Mouse (Mus musculus) thymus, postnatal 4 days (tissue): ENCODE measurements around the gene Lrguk.

Experiments
- DNase-seq: peaks from one replicate; pipeline ENCODE4 v3.0.0; 2021

The Lrguk gene

DNA sequence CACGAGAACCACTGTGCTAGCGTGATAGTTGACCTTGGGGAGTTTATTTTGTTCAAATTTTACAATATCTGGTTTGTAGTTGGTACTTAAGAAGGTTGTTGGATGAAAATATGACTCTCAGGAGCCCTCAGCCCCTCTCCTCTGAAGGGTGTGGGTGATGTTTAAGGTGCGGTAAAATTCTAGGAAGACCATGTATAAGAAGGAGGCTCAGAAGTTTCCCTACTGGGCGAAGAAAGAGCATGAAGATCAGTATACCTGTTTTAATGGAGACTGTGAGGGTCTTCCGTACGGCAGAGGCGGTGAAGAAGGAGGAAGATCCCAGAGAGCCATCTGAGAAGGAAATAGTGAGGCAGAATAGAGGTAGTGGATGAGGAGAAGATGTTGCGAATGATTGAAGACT lies 38.0 kb downstream of the Lrguk start:
- no peak for DNase-seq

GRCm38 (mm10) chr6:34071936-34072335 lies 42.7 kb downstream of the Lrguk start:
- no peak for DNase-seq

DNA sequence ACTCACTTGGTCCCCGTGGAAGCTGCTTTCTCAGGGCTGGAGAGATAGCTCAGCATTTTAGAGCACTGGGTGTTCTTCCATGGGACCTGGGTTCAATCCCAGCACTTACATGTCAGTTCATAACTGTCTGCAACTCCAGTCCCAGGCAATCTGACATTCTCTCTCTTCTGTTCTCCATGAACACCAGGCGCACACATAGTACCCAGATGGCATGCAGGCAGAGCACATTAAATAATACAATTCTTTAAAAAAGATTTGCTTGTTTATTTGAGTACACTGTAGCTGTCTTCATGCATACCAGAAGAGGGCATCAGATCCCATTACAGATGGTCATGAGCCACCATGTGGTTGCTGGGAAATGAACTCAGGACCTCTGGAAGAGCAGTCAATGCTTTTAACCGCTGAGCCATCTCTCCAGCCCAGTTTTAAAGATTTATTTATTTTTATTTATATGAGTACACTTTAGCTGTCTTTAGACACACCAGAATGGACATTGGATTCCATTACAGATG lies 44.7 kb downstream of the Lrguk start:
- DNase-seq, result no peak

- DNase-seq, result no peak
These were observed 46.3 kb downstream of the Lrguk start for GRCm38 (mm10) chr6:34075520-34075919.

DNA sequence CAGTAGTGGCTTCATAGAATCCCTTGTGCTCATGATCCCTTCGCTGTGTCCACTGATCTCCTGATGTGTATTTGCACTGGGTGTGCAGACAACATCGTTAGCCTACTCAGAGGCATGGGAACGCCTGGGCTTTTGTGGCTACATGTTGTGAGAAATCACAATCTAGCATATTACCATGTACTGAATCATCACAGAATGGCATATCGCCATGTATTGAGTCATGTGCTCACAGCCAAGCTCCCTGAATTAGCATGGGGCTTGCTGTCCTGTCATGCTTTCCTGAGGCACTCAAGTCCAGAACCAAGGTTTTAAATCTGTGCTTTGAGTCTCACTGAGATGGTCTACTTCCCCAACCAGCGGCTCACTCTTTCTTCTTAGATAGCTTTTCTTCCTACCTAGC lies 54.2 kb downstream of the Lrguk start:
- no peak for DNase-seq

GRCm38 (mm10) chr6:34087701-34088100 lies 58.5 kb downstream of the Lrguk start:
- DNase-seq, result no peak

DNA sequence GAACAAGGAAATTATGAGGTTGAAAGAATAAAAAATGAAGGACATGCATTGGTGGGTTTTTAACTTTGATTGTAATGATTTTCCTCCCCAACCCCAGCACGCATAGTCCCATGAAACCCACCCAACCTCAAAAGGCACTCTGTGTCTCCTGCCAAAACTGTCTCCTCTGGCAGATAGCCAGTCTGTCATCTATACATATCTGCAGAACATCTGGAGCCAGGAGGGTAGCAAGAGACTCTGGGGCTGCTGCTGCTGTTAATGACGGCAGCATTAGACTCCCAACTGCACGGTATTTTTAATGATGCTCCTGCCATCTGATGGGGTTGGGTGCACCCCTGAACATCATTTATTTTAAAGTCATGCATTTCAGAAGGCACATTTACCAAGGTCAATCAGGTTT lies 59.7 kb downstream of the Lrguk start:
- no peak for DNase-seq

GRCm38 (mm10) chr6:34091537-34091936 lies 62.3 kb downstream of the Lrguk start:
- DNase-seq, result no peak

GRCm38 (mm10) chr6:34096274-34096673 lies 67.0 kb downstream of the Lrguk start:
- no peak for DNase-seq

GRCm38 (mm10) chr6:34096905-34097304 lies 67.7 kb downstream of the Lrguk start:
- DNase-seq, result no peak

GRCm38 (mm10) chr6:34099725-34100124 lies 70.5 kb downstream of the Lrguk start:
- DNase-seq, result no peak

- DNase-seq, result peak; percentile 56
These were observed 72.5 kb downstream of the Lrguk start for GRCm38 (mm10) chr6:34101531-34102396.

DNA sequence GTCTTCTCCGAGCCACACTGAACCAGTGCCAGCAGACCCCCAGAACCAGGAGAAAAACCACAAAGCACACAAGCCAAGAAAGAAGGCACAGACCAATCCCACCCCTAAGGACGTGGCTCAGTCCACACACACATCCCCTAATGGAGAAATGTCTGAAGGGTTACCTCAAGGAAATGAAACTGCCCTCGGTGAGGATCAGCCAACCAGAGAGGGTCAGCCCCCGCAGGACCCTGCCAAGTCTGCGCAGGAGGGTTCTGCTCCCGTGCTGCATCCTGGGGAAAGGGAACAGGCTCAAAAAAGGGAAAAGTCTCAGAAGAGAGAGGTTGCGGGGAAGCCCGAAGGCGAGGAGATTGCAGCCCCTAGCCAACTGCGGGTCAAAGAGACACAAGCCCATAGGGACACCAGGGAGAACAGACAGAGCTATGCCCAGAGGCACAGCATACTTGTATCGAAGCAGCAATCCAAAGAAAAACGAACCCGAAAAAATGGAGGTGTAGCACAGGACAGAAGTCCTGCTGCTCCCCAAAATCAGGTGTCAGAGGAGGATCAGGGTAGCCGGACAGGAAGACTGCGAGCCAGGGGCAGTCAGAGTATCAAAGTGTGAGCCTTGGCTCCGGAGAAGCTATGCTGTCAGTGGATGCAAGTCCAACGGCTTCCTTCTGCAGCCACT lies 74.1 kb downstream of the Lrguk start:
- DNase-seq, result no peak

- no peak for DNase-seq
These were observed 81.3 kb downstream of the Lrguk start for GRCm38 (mm10) chr6:34110571-34110970.

DNA sequence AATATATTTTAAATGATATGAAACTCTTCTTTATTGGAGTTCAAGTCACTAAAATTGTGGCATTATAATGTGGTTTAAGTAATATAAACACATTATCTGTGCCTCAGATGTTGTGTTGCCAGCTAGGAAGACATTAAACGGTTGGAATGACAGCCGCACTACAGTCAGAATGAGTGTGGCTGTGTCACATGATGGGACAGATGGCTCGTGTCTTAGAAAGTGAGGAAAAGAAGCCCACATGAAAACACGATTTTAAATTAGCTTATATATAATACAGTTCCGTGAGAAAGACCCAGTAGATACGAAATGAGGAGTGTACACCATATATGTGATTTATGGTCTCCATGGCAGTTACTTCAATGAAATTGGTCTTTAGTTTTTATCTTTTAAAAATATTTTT lies 82.2 kb downstream of the Lrguk start:
- DNase-seq, result no peak

DNA sequence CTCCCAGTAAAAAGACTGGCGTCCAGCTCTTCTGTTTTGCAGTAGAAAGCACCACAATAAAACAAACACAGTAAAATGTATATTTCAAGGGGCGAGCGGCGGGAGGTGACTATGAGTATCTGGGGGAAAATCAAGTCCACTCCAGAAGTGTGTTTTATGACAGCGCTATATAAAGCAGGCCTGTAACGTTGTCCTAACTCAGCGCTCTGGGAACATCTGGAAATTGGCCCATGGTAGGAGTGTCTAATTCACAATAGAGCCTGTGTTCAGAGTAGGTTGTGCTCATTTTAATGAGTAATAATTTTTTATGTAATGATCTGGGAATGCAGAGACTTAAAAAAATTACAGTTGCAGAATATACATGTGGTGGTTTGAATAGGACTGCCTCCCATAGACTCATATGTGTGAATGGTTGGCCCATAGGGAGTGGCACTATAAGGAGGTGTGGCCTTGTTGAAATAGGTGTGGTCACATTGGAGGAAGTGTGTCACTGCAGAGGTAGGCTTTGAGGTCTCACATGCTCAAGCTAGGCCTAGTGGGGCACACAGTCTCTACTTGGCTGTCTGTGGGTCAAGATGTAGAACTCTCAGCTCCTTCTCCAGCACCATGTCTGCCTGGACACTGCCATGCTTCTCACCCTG lies 87.7 kb downstream of the Lrguk start:
- DNase-seq, result no peak

GRCm38 (mm10) chr6:34124401-34124800 lies 95.2 kb downstream of the Lrguk start:
- DNase-seq, result peak; percentile 45

DNA sequence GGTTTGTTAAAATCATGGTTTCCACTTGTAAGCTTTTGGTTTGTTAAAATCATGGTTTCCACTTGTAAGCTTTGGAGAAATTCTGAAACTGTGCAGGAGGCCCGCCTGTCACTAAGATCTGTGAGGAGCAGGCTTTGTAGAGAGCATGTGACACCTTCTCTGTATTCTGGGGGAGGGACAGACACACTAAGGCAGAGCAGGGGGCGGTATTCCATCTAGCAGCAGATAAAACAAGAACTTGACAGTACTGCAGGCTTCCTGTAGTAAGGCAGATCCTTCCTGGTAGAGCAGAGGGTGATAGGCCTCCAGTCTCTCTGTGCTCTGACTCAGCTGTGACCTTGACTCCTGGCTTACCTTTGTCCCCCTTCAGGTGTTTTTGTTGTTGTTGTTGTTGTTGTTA lies 100.0 kb downstream of the Lrguk start:
- peak; percentile 52 for DNase-seq

DNA sequence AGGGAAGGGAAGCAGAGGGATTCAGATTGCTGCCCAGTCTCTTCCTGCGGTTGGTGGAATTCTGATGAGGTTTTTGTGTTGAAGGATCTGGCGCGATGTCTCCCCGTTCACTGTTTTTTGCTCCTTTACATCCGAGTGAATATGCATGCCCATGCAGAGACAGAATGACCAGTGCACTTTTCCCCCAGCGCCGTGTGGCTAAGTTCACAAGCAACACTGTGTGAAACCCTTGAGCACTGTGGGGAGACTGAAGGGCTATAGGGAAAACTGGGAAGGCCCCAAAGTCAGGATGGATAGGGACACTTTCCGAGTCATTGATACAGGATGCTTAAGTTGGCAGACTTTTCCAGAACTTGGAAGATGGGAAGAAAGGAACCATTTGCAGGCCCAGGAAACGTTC lies 103.1 kb downstream of the Lrguk start:
- DNase-seq, result no peak

GRCm38 (mm10) chr6:34138366-34138765 lies 109.1 kb downstream of the Lrguk start:
- DNase-seq, result no peak

GRCm38 (mm10) chr6:34142931-34143330 lies 113.7 kb downstream of the Lrguk start:
- no peak for DNase-seq

DNA sequence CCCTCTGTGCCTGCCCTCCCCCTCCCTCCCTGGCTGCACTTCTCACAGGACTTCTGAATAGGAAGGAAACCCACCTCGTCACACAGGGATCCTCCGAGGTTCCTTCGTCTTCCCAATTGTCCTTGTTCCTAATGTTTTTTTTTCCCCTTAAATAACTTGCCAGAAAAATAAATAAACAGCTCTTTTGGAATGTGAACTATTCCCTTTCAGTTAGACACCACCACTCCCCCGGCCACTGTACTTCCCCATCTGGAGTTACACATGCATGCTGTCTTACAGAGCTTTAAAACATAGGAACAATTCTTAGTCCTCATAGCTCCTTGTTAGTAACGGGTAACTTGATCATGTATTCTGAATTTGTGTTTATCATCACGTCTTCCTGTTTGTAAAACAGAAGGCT lies 116.8 kb downstream of the Lrguk start:
- DNase-seq, result no peak

DNA sequence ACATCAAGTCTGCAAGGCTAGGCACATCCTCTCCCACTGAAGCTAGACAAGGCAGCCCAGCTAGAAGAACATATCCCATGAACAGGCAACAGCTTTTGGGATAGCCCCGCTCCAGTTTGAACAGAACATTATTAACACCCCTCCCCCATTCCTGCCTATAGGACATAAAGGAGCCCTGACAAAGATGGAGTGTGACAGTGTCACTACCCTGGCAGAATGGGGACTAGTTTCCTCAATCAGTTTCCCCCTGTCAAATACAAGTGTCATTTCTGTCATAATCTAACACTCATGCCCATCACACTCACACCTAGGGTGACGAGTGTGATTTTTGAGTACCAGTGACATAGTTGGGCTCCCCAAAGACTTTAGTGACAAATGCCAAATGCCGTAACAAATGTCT lies 118.8 kb downstream of the Lrguk start:
- no peak for DNase-seq

GRCm38 (mm10) chr6:34148639-34149038 lies 119.4 kb downstream of the Lrguk start:
- no peak for DNase-seq
